Mouse (Mus musculus) limb, embryonic 14.5 days (tissue): Measurements from ENCODE around the gene Tsga10. TPM values are rescaled to one million over a fixed set of nuclear protein-coding genes. Genes with fewer than 3 reads are reported as not detected.

Experiments used
- ATAC-seq: fragments of 200-750 bp; cut with Nextera tagmentation; 2 replicates; pipeline ENCODE4 v1.8.0; 2017; ENCODE audit warnings: low read depth, moderate number of reproducible peaks, moderate TSS enrichment; ENCODE audit not compliant: low FRiP score
- DNase-seq: peaks from one replicate; pipeline ENCODE4 v3.0.0-alpha.2; 2015; ENCODE audit warnings: low spot score
- H3K27ac ChIP-seq: fragments of 300-500 bp; sonication (generic); replicated peaks from 2 replicates; pipeline ENCODE4 v1.5.1; 2014; ENCODE audit warnings: low read depth, mild to moderate bottlenecking, low read length, moderate library complexity, mixed read lengths
- H3K27me3 ChIP-seq: fragments of 300-500 bp; sonication (generic); 2 replicates; pipeline ENCODE4 v1.6.1; 2014; ENCODE audit warnings: low read length, mixed read lengths; ENCODE audit not compliant: control insufficient read depth, insufficient read depth
- H3K36me3 ChIP-seq: fragments of 300-500 bp; sonication (generic); 2 replicates; pipeline ENCODE4 v1.6.1; 2014; ENCODE audit warnings: mild to moderate bottlenecking, low read length, moderate library complexity, mixed read lengths; ENCODE audit not compliant: control insufficient read depth, insufficient read depth
- H3K4me1 ChIP-seq: fragments of 300-500 bp; sonication (generic); 2 replicates; pipeline ENCODE4 v1.6.1; 2014; ENCODE audit warnings: antibody characterized with exemption, low read length, mixed read lengths; ENCODE audit not compliant: control insufficient read depth, insufficient read depth
- H3K4me2 ChIP-seq: fragments of 300-500 bp; sonication (generic); replicated peaks from 2 replicates; pipeline ENCODE4 v1.6.1; 2014; ENCODE audit warnings: low read depth, mild to moderate bottlenecking, low read length, moderate library complexity; ENCODE audit not compliant: severe bottlenecking
- H3K4me3 ChIP-seq: fragments of 300-500 bp; sonication (generic); replicated peaks from 2 replicates; pipeline ENCODE4 v1.5.1; 2014; ENCODE audit warnings: low read length
- H3K9ac ChIP-seq: fragments of 300-500 bp; sonication (generic); 2 replicates; pipeline ENCODE4 v1.6.1; 2014; ENCODE audit warnings: mild to moderate bottlenecking, low read depth, low read length, moderate library complexity; ENCODE audit not compliant: severe bottlenecking
- H3K9me3 ChIP-seq: fragments of 300-500 bp; sonication (generic); 2 replicates; pipeline ENCODE4 v1.6.1; 2016; ENCODE audit warnings: low read length; ENCODE audit not compliant: control insufficient read depth
- POLR2A ChIP-seq: fragments of 200-500 bp; IDR thresholded peaks from 2 replicates; pipeline ENCODE4 v1.8.0; 2012; ENCODE audit warnings: inconsistent platforms, mild to moderate bottlenecking, moderate library complexity, borderline replicate concordance; ENCODE audit not compliant: insufficient read depth, insufficient read length; ENCODE audit errors: extremely low read depth
- WGBS: fragments of 180-500 bp; shearing (Covaris S2); extraction: QIAGEN DNeasy Blood & Tissue Kit; methylation state at CpG from one replicate; pipeline ENCODE4 v1.1.7; 2014; 5-methylcytosine and 5-hydroxymethylcytosine counted together
- polyA plus RNA-seq, 2 experiments: library from polyadenylated mRNA; depleted of rRNA in 1 of 2; stranded (reverse) in 1 of 2; unstranded in 1 of 2; fragments of >200 nt; fragmentation: Nextera tagmentation in 1 of 2; extraction: Ambion mirVana in 1 of 2; gene quantifications; 2 replicates each; pipeline versions ENCODE4 v1.2.1 to v1.2.3; 2012 to 2014

The Tsga10 gene
- polyA plus RNA-seq, 2 experiments, result 4.9 to 6.1 TPM

- no peak for ATAC-seq
- Histone ChIP-seq H3K27me3 (no peaks in the 10 kb centered on the region), H3K4me1 (peaks cover 13% of the 10 kb centered on the region), H3K4me3 (peak overlapping the region; percentile 67), H3K9ac (no peak overlapping the region), H3K27ac (no peak overlapping the region), H3K9me3 (no peaks in the 10 kb centered on the region), H3K36me3 (peaks cover 19% of the 10 kb centered on the region), H3K4me2 (peak overlapping the region; percentile 82)
- DNase-seq, result no peak
- TF ChIP-seq POLR2A, result no peak
- WGBS, result 68% methylated on average over 3 of the region's 3 CpGs
These were observed 25.2 kb upstream of the Tsga10 start for GRCm38 (mm10) chr1:37891400-37891799.

- H3K9me3 ChIP-seq, result no peaks in the 10 kb centered on the region
- peak; percentile 96 for ATAC-seq
- peak within 1 kb of the TSS; percentile 70 for H3K9ac ChIP-seq
- no peaks in the 10 kb centered on the region for H3K27me3 ChIP-seq
- H3K4me1 ChIP-seq, result peaks cover 13% of the 10 kb centered on the region
- H3K36me3 ChIP-seq, result peaks cover 7% of the 10 kb centered on the region
- peak within 1 kb of the TSS; percentile 82 for H3K4me2 ChIP-seq
- peak within 1 kb of the TSS; percentile 79 for H3K27ac ChIP-seq
- DNase-seq, result peak; percentile 94
- under 1% methylated on average over 41 of the region's 41 CpGs for WGBS
- H3K4me3 ChIP-seq, result peak within 1 kb of the TSS; percentile 67
- peak; percentile 64; the same call in 1 of the 2 replicates for TF ChIP-seq POLR2A
These were observed 23.9 kb upstream of the Tsga10 start, which contains the start of the genes Mitd1 and Mrpl30 for GRCm38 (mm10) chr1:37890025-37890652. Mitd1 (minus strand) TSS chr1:37890411. Mrpl30 (plus strand) TSS chr1:37890477.

- WGBS, result 76% methylated on average over 7 of the region's 7 CpGs
- ATAC-seq (no peak), DNase-seq (no peak)
- peaks cover 8% of the 10 kb centered on the region for H3K36me3 ChIP-seq
- no peak for TF ChIP-seq POLR2A
- no peaks in the 10 kb centered on the region for H3K9me3 ChIP-seq
- H3K4me1 ChIP-seq, result peaks cover 13% of the 10 kb centered on the region
- no peak overlapping the region for H3K27ac ChIP-seq
- peak overlapping the region; percentile 67 for H3K4me3 ChIP-seq
- peak overlapping the region; percentile 82 for H3K4me2 ChIP-seq
- peak overlapping the region; percentile 70; the same call in 1 of the 2 replicates for H3K9ac ChIP-seq
- H3K27me3 ChIP-seq, result no peaks in the 10 kb centered on the region
These were observed 23.0 kb upstream of the Tsga10 start for GRCm38 (mm10) chr1:37889206-37889605.

- Histone ChIP-seq H3K27ac (no peak overlapping the region), H3K4me1 (peaks cover 5% of the 10 kb centered on the region), H3K9me3 (no peaks in the 10 kb centered on the region), H3K27me3 (no peaks in the 10 kb centered on the region), H3K36me3 (peaks cover 49% of the 10 kb centered on the region), H3K9ac (no peak overlapping the region), H3K4me3 (no peak overlapping the region), H3K4me2 (no peak overlapping the region)
- 71% methylated on average over 4 of the region's 4 CpGs for WGBS
- no peak for TF ChIP-seq POLR2A
- ATAC-seq, result no peak
- no peak for DNase-seq
These were observed 18.2 kb upstream of the Tsga10 start for GRCm38 (mm10) chr1:37884451-37884850.

GRCm38 (mm10) chr1:37883411-37883810 is 17.2 kb upstream of the Tsga10 start:
- Histone ChIP-seq H3K27me3 (no peaks in the 10 kb centered on the region), H3K27ac (no peak overlapping the region), H3K4me1 (no peaks in the 10 kb centered on the region), H3K9me3 (no peaks in the 10 kb centered on the region), H3K4me2 (no peak overlapping the region), H3K9ac (no peak overlapping the region), H3K36me3 (peaks cover 60% of the 10 kb centered on the region), H3K4me3 (no peak overlapping the region)
- ATAC-seq (no peak), DNase-seq (no peak)
- no peak for TF ChIP-seq POLR2A
- 94% methylated on average over 4 of the region's 4 CpGs for WGBS
